Mouse (Mus musculus) liver, embryonic 16.5 days (tissue): Measurements from ENCODE around the gene Tnip1. TPM values are rescaled to one million over a fixed set of nuclear protein-coding genes. Genes with fewer than 3 reads are reported as not detected.

ENCODE experiments used
- ATAC-seq: fragments of 200-750 bp; cut with Nextera tagmentation; 2 replicates; pipeline ENCODE4 v1.8.0; 2017; ENCODE audit warnings: low read depth, mild to moderate bottlenecking, moderate number of reproducible peaks, moderate library complexity
- H3K27ac ChIP-seq: fragments of 300-500 bp; sonication (generic); 2 replicates; pipeline ENCODE4 v1.5.1; 2014; ENCODE audit warnings: mild to moderate bottlenecking, low read length
- H3K27me3 ChIP-seq: fragments of 300-500 bp; sonication (generic); 2 replicates; pipeline ENCODE4 v1.6.1; 2014; ENCODE audit warnings: low read depth, low read length, mixed read lengths; ENCODE audit not compliant: control insufficient read depth, insufficient read depth
- H3K36me3 ChIP-seq: fragments of 300-500 bp; sonication (generic); 2 replicates; pipeline ENCODE4 v1.6.1; 2014; ENCODE audit warnings: mild to moderate bottlenecking; ENCODE audit not compliant: control insufficient read depth, insufficient read depth
- H3K4me1 ChIP-seq: fragments of 300-500 bp; sonication (generic); 2 replicates; pipeline ENCODE4 v1.6.1; 2014; ENCODE audit warnings: low read depth, low read length, mixed read lengths; ENCODE audit not compliant: control insufficient read depth
- H3K4me2 ChIP-seq: fragments of 300-500 bp; sonication (generic); 2 replicates; pipeline ENCODE4 v1.6.1; 2014; ENCODE audit warnings: low read depth, low read length, mixed read lengths
- H3K4me3 ChIP-seq: fragments of 300-500 bp; sonication (generic); 2 replicates; pipeline ENCODE4 v1.5.1; 2014; ENCODE audit warnings: low read depth, mild to moderate bottlenecking, low read length
- H3K9ac ChIP-seq: fragments of 300-500 bp; sonication (generic); 2 replicates; pipeline ENCODE4 v1.6.1; 2014; ENCODE audit warnings: low read depth, low read length
- H3K9me3 ChIP-seq: fragments of 300-500 bp; sonication (generic); replicated peaks from 2 replicates; pipeline ENCODE4 v1.6.1; 2016; ENCODE audit warnings: low read length; ENCODE audit not compliant: control insufficient read depth
- WGBS: fragments of 180-500 bp; shearing (Covaris S2); extraction: QIAGEN DNeasy Blood & Tissue Kit; methylation state at CpG from one replicate; pipeline ENCODE4 v1.1.7; 2014; ENCODE audit not compliant: insufficient replicate concordance; 5-methylcytosine and 5-hydroxymethylcytosine counted together
- polyA plus RNA-seq: library from polyadenylated mRNA; unstranded; fragments of >200 nt; fragmentation: Nextera tagmentation; extraction: Ambion mirVana; gene quantifications from 2 replicates; pipeline ENCODE4 v1.2.1, GENCODE M21; 2015

Gene Tnip1
- polyA plus RNA-seq, 1 experiment from 2014 or later = 6.5 TPM

- WGBS = 73% methylated on average over 9 of the region's 9 CpGs
- ATAC-seq = no peak
- Histone ChIP-seq H3K36me3 (no peaks in the 10 kb centered on the region), H3K9me3 (no peaks in the 10 kb centered on the region), H3K27me3 (no peaks in the 10 kb centered on the region), H3K4me3 (no peak overlapping the region), H3K27ac (no peak overlapping the region), H3K9ac (no peak overlapping the region), H3K4me1 (no peaks in the 10 kb centered on the region; the same call in 1 of the 2 replicates), H3K4me2 (no peak overlapping the region)
These were observed 68.1 kb downstream of the Tnip1 start for GRCm38 (mm10) chr11:54894589-54894988.

- H3K4me1 ChIP-seq = no peaks in the 10 kb centered on the region; the same call in 1 of the 2 replicates
- H3K9ac ChIP-seq = no peak overlapping the region
- ATAC-seq = no peak
- no peak overlapping the region for H3K27ac ChIP-seq
- no peaks in the 10 kb centered on the region for H3K36me3 ChIP-seq
- H3K4me3 ChIP-seq = no peak overlapping the region
- H3K4me2 ChIP-seq = no peak overlapping the region
- H3K27me3 ChIP-seq = no peaks in the 10 kb centered on the region
- no peaks in the 10 kb centered on the region for H3K9me3 ChIP-seq
- WGBS = 47% methylated on average over 7 of the region's 7 CpGs
These were observed 70.6 kb downstream of the Tnip1 start for GRCm38 (mm10) chr11:54892091-54892490.

GRCm38 (mm10) chr11:54891341-54891740 lies 71.4 kb downstream of the Tnip1 start:
- Histone ChIP-seq H3K27ac (no peak overlapping the region), H3K4me3 (no peak overlapping the region), H3K27me3 (no peaks in the 10 kb centered on the region), H3K4me1 (no peaks in the 10 kb centered on the region; the same call in 1 of the 2 replicates), H3K36me3 (no peaks in the 10 kb centered on the region), H3K4me2 (no peak overlapping the region), H3K9me3 (no peaks in the 10 kb centered on the region), H3K9ac (no peak overlapping the region)
- no peak for ATAC-seq
- WGBS = 61% methylated on average over 5 of the region's 5 CpGs

- WGBS = 55% methylated on average over 6 of the region's 6 CpGs
These were observed 74.8 kb downstream of the Tnip1 start for GRCm38 (mm10) chr11:54887927-54888326.

GRCm38 (mm10) chr11:54885406-54885805 lies 77.3 kb downstream of the Tnip1 start:
- ATAC-seq = no peak
- Histone ChIP-seq H3K4me1 (no peaks in the 10 kb centered on the region; the same call in none of the 2 replicates), H3K9me3 (no peaks in the 10 kb centered on the region), H3K4me3 (no peak overlapping the region), H3K36me3 (no peaks in the 10 kb centered on the region), H3K9ac (no peak overlapping the region), H3K4me2 (no peak overlapping the region), H3K27ac (peak overlapping the region; percentile 10), H3K27me3 (no peaks in the 10 kb centered on the region)
- WGBS = 71% methylated on average over 2 of the region's 2 CpGs

More at GRCm38 (mm10) chr11:54887927-54888326, 74.8 kb downstream of the Tnip1 start:
- H3K36me3 ChIP-seq = no peaks in the 10 kb centered on the region
- H3K9ac ChIP-seq = no peak overlapping the region
- no peaks in the 10 kb centered on the region for H3K27me3 ChIP-seq
- no peak overlapping the region for H3K4me2 ChIP-seq
- H3K9me3 ChIP-seq = no peaks in the 10 kb centered on the region
- no peak for ATAC-seq
- no peaks in the 10 kb centered on the region; the same call in 1 of the 2 replicates for H3K4me1 ChIP-seq
- no peak overlapping the region for H3K27ac ChIP-seq
- H3K4me3 ChIP-seq = no peak overlapping the region

GRCm38 (mm10) chr11:54884937-54885336 lies 77.8 kb downstream of the Tnip1 start:
- H3K36me3 ChIP-seq = no peaks in the 10 kb centered on the region
- peak; percentile 68 for ATAC-seq
- peak overlapping the region; percentile 49 for H3K27ac ChIP-seq
- WGBS = 17% methylated on average over 5 of the region's 5 CpGs
- H3K4me2 ChIP-seq = no peak overlapping the region
- no peaks in the 10 kb centered on the region for H3K9me3 ChIP-seq
- no peak overlapping the region for H3K9ac ChIP-seq
- H3K4me1 ChIP-seq = no peaks in the 10 kb centered on the region; the same call in none of the 2 replicates
- H3K4me3 ChIP-seq = no peak overlapping the region
- no peaks in the 10 kb centered on the region for H3K27me3 ChIP-seq

GRCm38 (mm10) chr11:54884197-54884828 lies 78.4 kb downstream of the Tnip1 start:
- 40% methylated on average over 5 of the region's 5 CpGs for WGBS
- no peaks in the 10 kb centered on the region for H3K9me3 ChIP-seq

GRCm38 (mm10) chr11:54882671-54883070 lies 80.0 kb downstream of the Tnip1 start:
- no peak for ATAC-seq
- no peaks in the 10 kb centered on the region for H3K36me3 ChIP-seq
- 54% methylated on average over 8 of the region's 8 CpGs for WGBS

More at GRCm38 (mm10) chr11:54884197-54884828, 78.4 kb downstream of the Tnip1 start:
- no peak overlapping the region for H3K9ac ChIP-seq
- no peaks in the 10 kb centered on the region for H3K36me3 ChIP-seq
- ATAC-seq = no peak
- no peak overlapping the region for H3K4me3 ChIP-seq
- peak overlapping the region; percentile 49 for H3K27ac ChIP-seq
- H3K27me3 ChIP-seq = no peaks in the 10 kb centered on the region
- no peaks in the 10 kb centered on the region; the same call in none of the 2 replicates for H3K4me1 ChIP-seq
- H3K4me2 ChIP-seq = no peak overlapping the region

GRCm38 (mm10) chr11:54881051-54881474 lies 81.7 kb downstream of the Tnip1 start:
- H3K9ac ChIP-seq = no peak overlapping the region
- no peak overlapping the region for H3K4me2 ChIP-seq
- peak overlapping the region; percentile 40; the same call in 1 of the 2 replicates for H3K27ac ChIP-seq
- H3K4me1 ChIP-seq = no peaks in the 10 kb centered on the region; the same call in none of the 2 replicates
- ATAC-seq = peak; percentile 69
- no peak overlapping the region for H3K4me3 ChIP-seq
- H3K9me3 ChIP-seq = no peaks in the 10 kb centered on the region
- 37% methylated on average over 2 of the region's 2 CpGs for WGBS
- no peaks in the 10 kb centered on the region for H3K36me3 ChIP-seq
- no peaks in the 10 kb centered on the region for H3K27me3 ChIP-seq

More at GRCm38 (mm10) chr11:54882671-54883070, 80.0 kb downstream of the Tnip1 start:
- Histone ChIP-seq H3K27me3 (no peaks in the 10 kb centered on the region), H3K4me2 (no peak overlapping the region), H3K9me3 (no peaks in the 10 kb centered on the region), H3K4me3 (no peak overlapping the region), H3K4me1 (no peaks in the 10 kb centered on the region; the same call in none of the 2 replicates), H3K27ac (no peak overlapping the region), H3K9ac (no peak overlapping the region)
